Mouse (Mus musculus) lung, embryonic 16.5 days (tissue): Measurements from ENCODE around the gene 2410004P03Rik. TPM values are rescaled to one million over a fixed set of nuclear protein-coding genes. Genes with fewer than 3 reads are reported as not detected.
A peak's percentile ranks its signal among the peaks of the same experiment; 100 is the strongest.

Experiments used
- ATAC-seq: fragments of 200-750 bp; cut with Nextera tagmentation; 2 replicates; pipeline ENCODE4 v1.8.0; 2017; ENCODE audit warnings: low read depth, mild to moderate bottlenecking, moderate library complexity
- H3K27ac ChIP-seq: fragments of 300-500 bp; sonication (generic); 2 replicates; pipeline ENCODE4 v1.5.1; 2014; ENCODE audit warnings: mild to moderate bottlenecking, control low read depth, low read length
- H3K27me3 ChIP-seq: fragments of 300-500 bp; sonication (generic); 2 replicates; pipeline ENCODE4 v1.6.1; 2014; ENCODE audit warnings: low read depth, low read length, mixed read lengths; ENCODE audit not compliant: control insufficient read depth, insufficient read depth
- H3K36me3 ChIP-seq: fragments of 300-500 bp; sonication (generic); 2 replicates; pipeline ENCODE4 v1.6.1; 2014; ENCODE audit warnings: low read length; ENCODE audit not compliant: control insufficient read depth, insufficient read depth
- H3K4me1 ChIP-seq: fragments of 300-500 bp; sonication (generic); replicated peaks from 2 replicates; pipeline ENCODE4 v1.6.1; 2014; ENCODE audit warnings: low read length, mixed read lengths; ENCODE audit not compliant: control insufficient read depth, insufficient read depth
- H3K4me2 ChIP-seq: fragments of 300-500 bp; sonication (generic); 2 replicates; pipeline ENCODE4 v1.6.1; 2014; ENCODE audit warnings: low read depth, low read length, control low read depth
- H3K4me3 ChIP-seq: fragments of 300-500 bp; sonication (generic); 2 replicates; pipeline ENCODE4 v1.5.1; 2014; ENCODE audit warnings: mild to moderate bottlenecking, low read length, control low read depth
- H3K9ac ChIP-seq: fragments of 300-500 bp; sonication (generic); 2 replicates; pipeline ENCODE4 v1.6.1; 2014; ENCODE audit warnings: low read length, control low read depth
- H3K9me3 ChIP-seq: fragments of 300-500 bp; sonication (generic); 2 replicates; pipeline ENCODE4 v1.6.1; 2016; ENCODE audit warnings: low read length; ENCODE audit not compliant: control insufficient read depth
- WGBS: fragments of 180-500 bp; shearing (Covaris S2); extraction: QIAGEN DNeasy Blood & Tissue Kit; methylation state at CpG from one replicate; pipeline ENCODE4 v1.1.7; 2014; 5-methylcytosine and 5-hydroxymethylcytosine counted together
- polyA plus RNA-seq: library from polyadenylated mRNA; unstranded; fragments of >200 nt; fragmentation: Nextera tagmentation; extraction: Ambion mirVana; gene quantifications from 2 replicates; pipeline ENCODE4 v1.2.1, GENCODE M21; 2015

2410004P03Rik gene
- polyA plus RNA-seq, 1 experiment from 2014 or later, result 4.3 TPM

DNA sequence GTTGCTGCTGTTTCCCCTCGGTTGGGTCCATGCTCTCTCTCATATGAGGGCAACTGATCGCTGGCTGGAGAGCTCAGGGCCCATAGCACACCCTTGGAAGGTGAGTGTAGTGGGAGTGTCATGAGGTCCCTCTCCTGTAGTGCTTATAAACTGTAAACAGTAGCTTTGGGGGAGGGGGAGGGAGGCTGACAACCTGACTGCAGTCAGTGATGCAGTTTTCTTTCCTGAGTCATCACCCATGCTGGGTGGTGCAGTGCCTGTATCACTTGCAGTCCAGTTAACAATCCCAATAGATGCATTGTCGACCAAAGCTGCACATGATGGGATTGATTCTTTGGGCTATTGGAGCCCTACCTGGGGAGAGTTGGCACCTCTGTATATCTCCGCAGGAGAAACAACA is 10.3 kb downstream of the 2410004P03Rik start:
- Histone ChIP-seq H3K4me1 (peaks cover 10% of the 10 kb centered on the region; the same call in 1 of the 2 replicates), H3K36me3 (no peaks in the 10 kb centered on the region), H3K27me3 (peaks cover 2% of the 10 kb centered on the region; the same call in 1 of the 2 replicates), H3K9me3 (no peaks in the 10 kb centered on the region), H3K4me2 (no peak overlapping the region), H3K4me3 (no peak overlapping the region), H3K9ac (no peak overlapping the region), H3K27ac (no peak overlapping the region)
- ATAC-seq, result no peak
- WGBS, result 44% methylated on average over 4 of the region's 4 CpGs

DNA sequence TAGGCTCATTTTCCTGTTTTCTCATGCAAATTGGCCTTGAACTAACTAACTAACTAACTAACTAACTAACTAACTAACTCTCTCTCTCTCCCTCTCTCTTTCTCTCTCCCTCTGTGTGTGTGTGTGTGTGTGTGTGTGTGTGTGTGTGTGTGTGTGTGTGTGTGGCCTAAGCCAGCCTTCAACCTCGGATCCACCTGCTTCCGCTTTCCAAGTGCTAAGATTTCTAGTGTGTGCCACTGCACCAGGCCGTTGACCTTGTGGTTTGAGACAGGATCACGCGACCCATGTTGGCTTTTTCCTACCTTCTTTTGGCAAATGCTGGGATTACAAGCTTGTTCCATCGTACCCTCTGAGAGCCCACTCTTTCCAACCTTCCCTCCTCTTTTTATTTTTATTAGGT is 10.9 kb downstream of the 2410004P03Rik start:
- Histone ChIP-seq H3K27me3 (peaks cover 2% of the 10 kb centered on the region; the same call in 1 of the 2 replicates), H3K4me3 (no peak overlapping the region), H3K9ac (no peak overlapping the region), H3K36me3 (no peaks in the 10 kb centered on the region), H3K4me2 (no peak overlapping the region; the same call in 1 of the 2 replicates), H3K27ac (no peak overlapping the region), H3K4me1 (peaks cover 10% of the 10 kb centered on the region; the same call in 1 of the 2 replicates), H3K9me3 (no peaks in the 10 kb centered on the region)
- no peak for ATAC-seq
- 38% methylated on average over 6 of the region's 6 CpGs for WGBS

DNA sequence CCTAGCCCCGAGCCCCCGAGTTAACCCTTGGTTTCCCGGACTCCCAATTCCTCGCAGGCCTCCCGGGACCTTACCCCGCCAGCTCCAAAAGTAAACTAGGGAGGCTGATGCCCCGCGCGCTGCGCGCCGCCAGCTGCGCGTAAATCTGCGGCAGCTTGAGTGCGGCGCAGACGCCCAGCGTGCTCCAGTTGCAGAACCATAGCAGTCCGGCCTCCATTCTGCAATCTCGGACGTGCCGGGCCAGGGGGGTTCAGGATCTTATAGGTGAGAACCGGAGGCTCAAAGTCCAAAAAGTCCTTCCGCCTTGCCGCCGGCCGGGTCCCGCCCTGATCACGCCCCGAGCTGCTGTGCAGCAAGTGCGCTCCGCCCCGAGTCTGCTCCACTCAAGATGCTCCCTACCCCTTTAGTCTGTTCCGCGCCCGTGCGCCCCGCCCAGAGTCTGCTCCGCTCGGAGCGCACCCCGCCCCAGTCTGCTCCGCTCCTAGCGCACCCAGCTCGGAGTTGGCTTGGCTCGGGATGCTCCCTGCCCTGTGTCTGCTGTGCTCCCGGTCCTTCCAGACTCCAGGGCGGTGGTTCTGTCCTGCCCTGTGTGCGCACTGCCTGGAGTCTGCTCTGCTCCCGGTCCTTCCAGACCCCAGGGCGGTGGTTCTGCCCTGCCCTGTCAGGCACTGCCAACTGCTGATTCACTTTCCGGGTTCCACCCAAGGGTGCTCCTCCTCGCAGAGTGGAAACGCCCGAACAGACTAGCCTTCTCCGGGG is 11.6 kb downstream of the 2410004P03Rik start, which contains the start of gene Pqlc3:
Gene Pqlc3 (minus strand): TSS at position 670 of the 759 bp plus-strand sequence.
- Histone ChIP-seq H3K4me1 (peaks cover 10% of the 10 kb centered on the region; the same call in 1 of the 2 replicates), H3K27me3 (peaks cover 2% of the 10 kb centered on the region; the same call in 1 of the 2 replicates), H3K27ac (no peak within 1 kb of the TSS), H3K9me3 (no peaks in the 10 kb centered on the region), H3K4me3 (peak within 1 kb of the TSS; percentile 58), H3K4me2 (peak within 1 kb of the TSS; percentile 84), H3K36me3 (no peaks in the 10 kb centered on the region), H3K9ac (peak within 1 kb of the TSS; percentile 60)
- under 1% methylated on average over 57 of the region's 57 CpGs for WGBS
- ATAC-seq, result peak; percentile 97

DNA sequence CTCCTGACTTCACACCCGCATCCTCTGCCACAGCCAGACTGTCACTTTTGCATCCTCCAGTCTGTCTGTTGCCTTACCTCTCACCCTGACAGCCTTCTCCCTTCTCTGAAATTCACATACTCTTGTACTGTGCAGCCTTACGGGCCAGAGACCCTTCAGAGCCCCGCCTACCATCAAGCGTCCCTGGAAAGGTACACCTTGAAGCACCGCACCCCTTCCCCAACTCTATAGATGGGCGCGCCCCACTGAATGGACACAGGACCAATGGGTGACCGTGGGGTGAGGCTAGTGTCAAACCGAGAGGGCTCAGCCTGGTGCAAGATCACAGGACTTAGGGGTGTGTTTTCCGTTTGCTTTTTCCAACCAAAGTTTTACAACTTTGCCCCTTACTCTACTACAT is 12.4 kb downstream of the 2410004P03Rik start:
- ATAC-seq, result peak; percentile 23; the same call in 1 of the 2 replicates
- peaks cover 2% of the 10 kb centered on the region; the same call in 1 of the 2 replicates for H3K27me3 ChIP-seq
- H3K36me3 ChIP-seq, result no peaks in the 10 kb centered on the region
- H3K4me1 ChIP-seq, result peaks cover 10% of the 10 kb centered on the region; the same call in 1 of the 2 replicates
- H3K4me2 ChIP-seq, result peak overlapping the region; percentile 84
- peak overlapping the region; percentile 58 for H3K4me3 ChIP-seq
- H3K9ac ChIP-seq, result peak overlapping the region; percentile 60; the same call in 1 of the 2 replicates
- 5% methylated on average over 10 of the region's 10 CpGs for WGBS
- H3K9me3 ChIP-seq, result no peaks in the 10 kb centered on the region
- no peak overlapping the region for H3K27ac ChIP-seq

DNA sequence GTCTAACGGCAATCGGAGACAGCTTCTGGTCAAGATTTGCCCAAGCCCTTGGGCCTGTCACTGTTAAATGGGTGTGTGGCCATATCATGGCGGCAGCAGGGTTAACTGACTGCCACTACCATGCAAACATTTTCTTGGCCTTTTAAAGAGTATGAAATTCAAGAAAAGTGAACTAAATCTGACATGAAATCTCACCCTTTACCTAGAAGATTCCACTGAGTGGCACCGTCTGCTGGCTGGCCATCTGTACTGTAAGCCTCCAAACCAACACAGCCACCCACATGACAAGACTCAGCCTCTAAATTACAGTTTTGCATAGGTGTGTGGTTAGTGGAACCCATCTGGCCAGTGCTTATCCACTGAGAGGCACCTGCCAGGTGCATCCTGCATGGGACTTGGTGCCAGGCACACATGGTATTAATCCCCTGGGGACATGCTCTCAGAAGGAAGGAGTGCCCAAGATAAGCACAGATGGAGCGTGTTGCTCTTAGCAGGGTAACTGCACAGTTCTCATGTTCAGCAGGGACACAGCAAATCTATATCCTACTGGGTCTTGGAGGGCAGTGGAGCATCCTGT is 14.6 kb downstream of the 2410004P03Rik start:
- H3K4me3 ChIP-seq, result no peak overlapping the region
- ATAC-seq, result no peak
- H3K36me3 ChIP-seq, result no peaks in the 10 kb centered on the region
- H3K4me2 ChIP-seq, result no peak overlapping the region
- no peak overlapping the region for H3K9ac ChIP-seq
- H3K4me1 ChIP-seq, result peaks cover 10% of the 10 kb centered on the region; the same call in 1 of the 2 replicates
- 89% methylated on average over 5 of the region's 5 CpGs for WGBS
- no peaks in the 10 kb centered on the region; the same call in 1 of the 2 replicates for H3K27me3 ChIP-seq
- H3K9me3 ChIP-seq, result no peaks in the 10 kb centered on the region
- H3K27ac ChIP-seq, result no peak overlapping the region

DNA sequence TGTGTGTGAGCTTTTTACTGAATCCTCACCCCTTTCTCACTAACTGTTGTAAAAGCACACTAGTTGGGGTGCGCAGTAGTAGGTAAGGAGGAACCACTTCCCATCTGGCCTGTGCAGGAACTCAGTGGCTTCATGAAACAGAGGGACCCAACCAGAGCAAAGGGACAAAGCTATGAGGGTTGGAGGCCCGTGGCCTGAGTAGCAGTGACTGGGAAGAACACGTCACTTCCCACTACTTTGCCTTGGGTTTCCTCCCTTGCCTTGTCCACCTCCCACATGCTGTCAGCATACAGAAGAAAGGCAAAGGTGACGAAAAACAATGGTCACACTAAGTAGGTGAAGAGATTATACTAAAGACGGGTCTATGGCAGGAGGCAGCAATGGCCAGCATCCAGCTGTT is 15.2 kb downstream of the 2410004P03Rik start:
- ATAC-seq, result no peak
- H3K9me3 ChIP-seq, result no peaks in the 10 kb centered on the region
- H3K9ac ChIP-seq, result no peak overlapping the region
- H3K27ac ChIP-seq, result no peak overlapping the region
- H3K4me3 ChIP-seq, result no peak overlapping the region
- H3K27me3 ChIP-seq, result no peaks in the 10 kb centered on the region; the same call in 1 of the 2 replicates
- H3K36me3 ChIP-seq, result no peaks in the 10 kb centered on the region
- no peak overlapping the region for H3K4me2 ChIP-seq
- H3K4me1 ChIP-seq, result peaks cover 10% of the 10 kb centered on the region; the same call in 1 of the 2 replicates
- WGBS, result 74% methylated on average over 5 of the region's 5 CpGs

DNA sequence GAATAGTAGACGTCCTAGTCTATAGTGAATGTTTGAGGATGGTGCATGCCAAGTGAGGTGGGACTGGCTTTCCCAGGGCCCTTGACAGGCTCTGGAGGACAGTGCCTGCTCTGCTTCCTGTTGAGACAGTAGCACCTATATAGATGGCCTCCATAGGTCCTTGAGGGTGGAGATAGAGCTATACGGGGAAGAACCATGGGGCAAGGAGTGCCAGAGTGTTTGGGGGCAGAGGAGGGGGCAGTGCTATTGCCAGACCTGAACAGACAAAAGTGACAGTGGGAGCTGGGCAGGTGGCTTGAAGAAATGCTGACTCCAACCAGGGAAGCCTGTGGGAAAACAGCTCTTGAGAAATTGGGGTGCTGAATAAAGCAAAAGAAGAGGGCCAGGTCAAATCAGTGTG is 17.2 kb downstream of the 2410004P03Rik start:
- Histone ChIP-seq H3K4me3 (no peak overlapping the region), H3K4me2 (no peak overlapping the region), H3K27me3 (no peaks in the 10 kb centered on the region; the same call in 1 of the 2 replicates), H3K27ac (no peak overlapping the region), H3K9me3 (no peaks in the 10 kb centered on the region), H3K36me3 (no peaks in the 10 kb centered on the region), H3K9ac (no peak overlapping the region), H3K4me1 (peaks cover 8% of the 10 kb centered on the region; the same call in 1 of the 2 replicates)
- 77% methylated on average over 2 of the region's 2 CpGs for WGBS
- ATAC-seq, result no peak

DNA sequence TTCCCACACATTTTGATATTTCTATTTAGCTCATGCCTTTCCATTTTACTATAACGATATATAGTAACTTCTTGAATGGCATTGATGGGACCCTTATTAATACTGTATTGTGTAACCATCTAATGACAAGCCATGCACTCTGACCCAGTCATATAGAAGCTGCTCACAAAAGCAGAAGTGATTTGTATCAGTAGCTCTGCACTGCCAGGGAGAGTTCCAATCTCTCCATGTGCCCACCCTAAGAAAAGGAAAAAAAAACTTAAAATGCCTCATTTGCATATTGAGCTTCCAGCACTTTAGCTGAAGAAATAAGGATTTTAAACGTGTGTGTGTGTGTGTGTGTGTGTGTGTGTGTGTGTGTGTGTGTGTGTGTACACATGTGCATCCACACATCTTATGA is 19.2 kb downstream of the 2410004P03Rik start:
- Histone ChIP-seq H3K9ac (no peak overlapping the region), H3K4me1 (no peaks in the 10 kb centered on the region), H3K27me3 (no peaks in the 10 kb centered on the region), H3K36me3 (peaks cover 4% of the 10 kb centered on the region; the same call in 1 of the 2 replicates), H3K27ac (no peak overlapping the region), H3K9me3 (no peaks in the 10 kb centered on the region), H3K4me3 (no peak overlapping the region), H3K4me2 (no peak overlapping the region)
- ATAC-seq, result no peak
- 90% methylated on average over 2 of the region's 2 CpGs for WGBS

DNA sequence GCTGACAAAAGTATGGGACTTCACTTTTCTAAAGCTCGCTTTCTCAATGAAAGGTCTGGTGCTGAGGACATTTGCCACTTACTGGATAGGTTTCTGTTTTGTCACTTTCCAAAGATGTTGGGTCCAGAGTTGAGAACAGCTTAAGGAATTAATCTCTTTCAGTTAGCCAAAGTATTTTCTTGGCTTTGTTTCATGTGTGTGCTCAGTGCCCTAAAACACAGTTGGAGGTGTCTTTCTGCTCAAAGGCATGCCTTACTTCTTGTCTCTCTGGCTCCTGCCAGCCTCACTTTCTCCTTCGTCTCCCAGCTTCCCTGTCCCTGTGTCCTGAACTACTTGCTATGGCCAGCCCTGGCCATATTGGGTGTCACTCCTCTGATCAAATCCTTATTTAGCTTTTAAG is 20.2 kb downstream of the 2410004P03Rik start:
- no peaks in the 10 kb centered on the region for H3K27me3 ChIP-seq
- no peak overlapping the region for H3K4me3 ChIP-seq
- 88% methylated on average over 2 of the region's 2 CpGs for WGBS
- H3K27ac ChIP-seq, result no peak overlapping the region
- H3K9ac ChIP-seq, result no peak overlapping the region
- H3K36me3 ChIP-seq, result peaks cover 4% of the 10 kb centered on the region
- H3K4me1 ChIP-seq, result no peaks in the 10 kb centered on the region
- no peak overlapping the region for H3K4me2 ChIP-seq
- H3K9me3 ChIP-seq, result no peaks in the 10 kb centered on the region
- no peak for ATAC-seq
